Mouse (Mus musculus) testis, postnatal 14 days (tissue): Measurements from ENCODE around the gene Tmem219.
"Not testable (repeated sequence)": the region's sequence is repeated elsewhere in the genome, so short reads cannot be mapped to it uniquely, and the experiment has no call there.

Experiments used
- DNase-seq: peaks from one replicate; pipeline ENCODE4 v3.0.0; 2021; ENCODE audit warnings: low spot score

Gene Tmem219

DNA sequence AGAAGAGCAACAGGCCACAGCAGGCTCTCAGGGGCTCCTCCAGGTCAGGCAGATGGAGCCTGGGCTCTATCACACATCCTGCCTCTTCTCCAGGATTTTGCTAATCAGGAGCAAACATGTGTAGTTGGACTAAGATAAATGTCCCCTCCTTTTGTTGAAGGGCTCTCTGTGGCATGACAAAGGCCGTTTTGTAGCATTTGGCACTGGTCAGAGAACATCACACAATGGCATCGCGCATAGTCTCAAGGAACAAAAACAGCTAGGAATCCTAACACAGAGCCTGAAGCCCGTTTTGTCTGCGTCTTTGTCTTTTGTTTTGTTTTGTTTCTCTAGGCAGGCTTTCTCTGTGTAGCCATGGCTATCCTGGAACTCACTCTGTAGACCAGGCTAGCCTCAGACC, 1.3 kb upstream of the Tmem219 start:
- DNase-seq, result no peak

- DNase-seq, result no peak
Measured at GRCm38 (mm10) chr7:126921563-126921962, 1.2 kb downstream of the Tmem219 start.

- DNase-seq, result no peak
Measured at GRCm38 (mm10) chr7:126919973-126920372, 2.7 kb downstream of the Tmem219 start.

GRCm38 (mm10) chr7:126918356-126918755, 4.4 kb downstream of the Tmem219 start:
- not testable (repeated sequence) for DNase-seq

DNA sequence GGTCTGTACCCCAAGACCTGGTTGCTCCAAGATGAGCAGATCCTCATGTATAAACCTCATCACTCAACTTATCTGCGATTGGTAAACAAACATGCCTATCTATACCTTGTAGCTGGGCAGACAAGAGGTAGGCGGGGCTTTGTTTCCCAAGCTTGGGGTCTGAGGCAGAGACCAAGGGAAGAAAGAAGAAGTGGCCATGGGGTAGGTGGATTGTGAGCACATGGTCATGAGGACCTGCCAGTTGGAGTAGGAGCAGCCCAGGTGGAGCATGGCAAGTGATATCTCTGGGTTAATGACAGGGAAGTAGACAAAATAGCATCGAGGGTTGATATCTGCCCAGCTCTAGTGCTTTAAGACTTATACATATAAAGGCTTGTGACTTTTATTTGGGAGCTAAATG, 7.9 kb downstream of the Tmem219 start:
- no peak for DNase-seq

- no peak for DNase-seq
Measured at GRCm38 (mm10) chr7:126905590-126905989, 17.1 kb downstream of the Tmem219 start.

- DNase-seq, result not testable (repeated sequence)
Measured at GRCm38 (mm10) chr7:126899781-126900180, 22.9 kb downstream of the Tmem219 start.

GRCm38 (mm10) chr7:126898102-126898990, 24.4 kb downstream of the Tmem219 start:
- DNase-seq, result peak; percentile 94

DNA sequence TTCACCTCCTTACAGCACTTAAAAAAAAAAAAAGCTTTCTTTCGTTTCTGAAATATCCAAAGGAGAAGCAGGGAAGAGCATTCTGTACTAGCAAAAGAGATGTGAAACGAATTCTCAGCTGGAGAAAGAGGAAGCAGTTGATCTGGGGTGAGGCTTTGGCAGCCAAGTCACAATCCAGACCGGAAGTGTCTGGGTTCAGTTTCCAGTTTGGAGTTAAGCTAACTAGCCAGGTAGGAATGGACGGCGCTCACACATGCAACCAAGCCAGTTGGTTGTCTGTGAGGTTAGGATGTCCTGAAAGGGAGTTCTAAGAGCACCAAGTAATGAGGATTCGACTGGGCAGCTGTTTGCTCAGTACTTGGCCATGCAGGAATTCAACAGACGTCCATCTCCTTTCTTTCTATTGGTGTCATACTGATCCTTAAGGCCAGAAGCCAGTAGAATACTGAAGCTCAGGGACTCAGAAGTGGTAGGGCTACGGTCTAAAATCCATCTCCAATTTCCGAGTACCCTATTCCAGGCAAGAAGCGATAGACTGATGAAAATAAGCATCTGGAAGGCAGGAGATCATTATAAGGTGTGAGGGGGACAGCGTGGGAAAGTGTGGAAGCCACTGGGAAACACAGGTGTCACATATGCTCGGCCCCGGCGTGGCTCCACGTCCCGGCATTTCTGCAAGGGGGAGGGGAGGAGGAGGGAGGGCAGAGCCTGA, 25.2 kb downstream of the Tmem219 start:
- no peak for DNase-seq

DNA sequence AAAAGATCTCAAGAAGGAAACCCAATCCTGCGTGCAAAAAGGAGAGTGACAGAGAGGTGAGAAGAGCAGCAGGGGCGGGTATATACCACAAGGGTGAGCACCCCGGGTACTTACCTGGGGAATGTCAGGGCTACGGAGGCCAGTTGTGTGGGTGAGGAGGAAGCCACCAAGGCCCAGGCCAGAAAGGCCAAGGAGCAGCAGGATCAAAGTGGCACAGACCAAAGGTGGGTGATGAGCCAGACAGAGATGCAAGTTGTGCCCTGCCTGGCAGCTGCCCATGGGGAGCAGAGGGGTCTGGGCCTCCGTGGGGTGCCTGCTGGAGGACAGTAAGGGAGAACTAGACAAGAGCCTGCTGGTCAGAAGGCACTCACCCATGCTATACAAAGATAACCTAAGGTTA, 25.8 kb downstream of the Tmem219 start:
- DNase-seq, result no peak

GRCm38 (mm10) chr7:126888852-126889251, 33.9 kb downstream of the Tmem219 start:
- DNase-seq, result no peak

DNA sequence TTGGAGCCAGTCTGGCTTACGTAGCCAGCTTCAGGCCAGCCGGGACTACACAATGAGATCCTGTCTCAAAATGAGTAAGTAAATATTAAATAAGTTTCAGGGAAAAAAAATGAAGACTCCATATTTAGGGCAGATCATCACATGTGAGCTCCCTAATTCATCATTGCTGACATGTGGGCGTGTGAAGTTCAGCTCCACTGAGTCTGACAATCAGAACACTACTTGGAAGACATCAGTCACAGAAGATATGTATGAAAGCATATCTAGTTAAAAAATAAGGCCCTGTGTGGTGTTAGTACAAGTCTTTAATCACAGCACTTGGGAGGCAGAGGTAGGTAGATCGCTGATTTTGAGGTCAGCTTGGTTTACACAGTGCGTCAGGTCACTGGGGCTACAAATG, 35.4 kb downstream of the Tmem219 start:
- no peak for DNase-seq

GRCm38 (mm10) chr7:126884286-126885164, 38.2 kb downstream of the Tmem219 start, which contains the start of gene Taok2:
Taok2 (minus strand) TSS chr7:126884703.
- DNase-seq, result peak; percentile 98

DNA sequence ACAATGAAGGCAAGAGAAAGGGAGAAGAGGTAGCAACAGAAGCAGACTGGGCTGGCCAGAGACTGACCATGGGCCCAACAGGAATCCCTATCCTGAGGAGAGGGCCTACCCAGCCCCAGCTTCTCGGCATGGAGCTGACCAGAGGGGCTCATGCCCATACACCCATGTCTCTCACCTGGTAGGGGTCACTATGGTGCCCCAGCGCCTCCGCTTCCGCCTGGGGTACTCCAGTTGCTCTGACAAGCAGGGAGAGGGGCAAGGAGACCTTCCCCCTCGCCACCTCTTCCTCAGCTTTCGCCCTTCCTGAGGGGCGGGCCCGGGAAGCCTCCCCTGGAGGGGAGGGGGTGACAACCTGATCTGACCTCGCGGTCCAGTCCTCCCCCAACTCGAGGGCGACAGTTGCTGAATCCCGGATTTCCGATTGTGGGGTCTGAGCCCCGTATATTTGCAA, 39.0 kb downstream of the Tmem219 start:
- no peak for DNase-seq

DNA sequence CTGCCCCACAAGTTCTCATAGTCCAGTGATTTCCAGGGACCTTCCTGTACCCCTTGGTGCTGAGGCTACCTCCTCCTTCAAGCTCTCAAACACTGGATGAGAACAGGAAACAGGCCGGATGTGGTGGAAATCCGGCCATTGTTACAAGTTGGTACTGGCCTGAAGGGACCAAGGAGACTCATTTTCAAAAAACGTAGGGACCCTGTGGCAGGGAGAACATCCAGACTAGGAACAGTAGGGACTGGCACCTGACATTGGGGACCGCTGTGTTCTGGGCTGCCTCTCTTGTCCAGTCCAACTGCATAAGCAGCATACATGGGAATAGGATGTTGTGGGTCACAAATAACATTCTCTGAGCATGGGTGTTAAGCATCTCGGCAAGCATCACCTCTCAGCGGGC, 41.7 kb downstream of the Tmem219 start:
- DNase-seq, result no peak

DNA sequence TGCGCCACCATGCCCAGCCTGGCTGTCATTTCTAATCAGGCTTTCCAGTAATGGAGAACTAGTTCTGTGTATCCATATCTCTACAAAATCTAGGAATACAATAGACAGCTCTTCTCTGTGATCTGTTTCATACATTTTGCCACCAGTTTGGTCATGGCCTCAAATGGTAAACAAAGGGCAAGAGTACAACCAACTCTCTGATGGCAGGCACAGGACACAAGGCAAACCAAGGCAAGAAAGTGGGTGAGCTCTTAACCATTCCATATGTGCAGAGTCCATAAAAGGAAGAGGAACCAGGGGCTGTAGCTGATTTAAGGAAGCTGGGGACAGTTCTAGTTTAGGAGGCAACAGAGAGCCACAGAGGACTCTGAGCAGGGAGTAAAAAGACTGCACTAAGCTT, 45.5 kb downstream of the Tmem219 start:
- no peak for DNase-seq

DNA sequence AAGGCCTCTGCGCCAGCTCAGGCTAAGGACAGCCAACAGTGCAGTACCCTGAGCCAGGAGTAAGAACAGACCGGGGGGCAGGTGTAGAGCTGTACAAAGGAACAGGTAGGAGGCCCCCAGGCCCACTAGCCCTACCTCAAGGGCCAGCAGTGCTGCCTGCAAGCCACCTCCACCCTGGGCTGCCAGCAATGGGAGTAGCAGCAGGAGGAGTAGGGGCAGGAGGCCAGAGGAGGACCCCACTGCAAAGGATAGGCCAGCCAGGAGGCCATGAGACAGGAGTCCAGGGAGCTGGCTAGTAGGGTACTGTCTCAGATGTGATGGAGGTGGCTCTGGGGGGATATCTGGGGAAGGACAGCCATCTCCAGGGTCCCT, 52.2 kb downstream of the Tmem219 start:
- no peak for DNase-seq

DNA sequence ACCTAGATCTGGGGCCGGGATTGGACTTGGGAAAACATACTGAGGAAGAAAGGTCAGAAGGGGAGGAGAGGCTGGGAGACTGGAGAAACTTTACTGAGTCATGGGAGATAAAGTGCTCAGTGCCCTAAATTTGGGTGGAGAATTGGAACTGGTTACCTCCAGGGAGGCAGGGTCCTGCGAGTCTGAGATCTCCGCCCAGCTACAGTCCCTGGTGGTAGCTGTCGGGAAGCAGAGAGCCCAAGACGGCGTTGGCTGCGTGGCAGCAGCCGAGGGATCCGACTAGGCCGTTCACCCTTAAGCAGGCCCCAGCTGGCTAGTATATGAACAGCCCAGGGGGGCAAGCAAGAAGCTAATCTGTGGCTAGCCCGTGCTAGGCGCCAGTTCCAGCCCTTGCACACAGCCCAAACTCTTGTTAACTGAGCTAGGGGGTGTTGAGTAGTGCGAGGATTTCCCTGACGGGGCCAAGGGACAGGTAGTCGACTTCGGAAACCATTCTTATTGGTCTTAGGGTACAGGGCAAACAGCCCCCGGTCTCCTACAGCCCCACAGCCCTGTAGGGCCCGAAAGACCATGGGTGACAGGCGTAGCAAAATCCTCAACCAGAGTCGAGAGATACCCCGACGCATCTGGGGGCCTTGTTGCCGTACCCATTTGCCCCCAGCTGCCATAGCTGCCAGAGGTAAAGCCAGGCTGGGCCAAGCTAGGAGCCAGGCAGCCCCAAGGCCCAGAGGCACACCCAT, 52.8 kb downstream of the Tmem219 start:
- no peak for DNase-seq

GRCm38 (mm10) chr7:126868003-126868402, 54.7 kb downstream of the Tmem219 start:
- DNase-seq, result no peak

DNA sequence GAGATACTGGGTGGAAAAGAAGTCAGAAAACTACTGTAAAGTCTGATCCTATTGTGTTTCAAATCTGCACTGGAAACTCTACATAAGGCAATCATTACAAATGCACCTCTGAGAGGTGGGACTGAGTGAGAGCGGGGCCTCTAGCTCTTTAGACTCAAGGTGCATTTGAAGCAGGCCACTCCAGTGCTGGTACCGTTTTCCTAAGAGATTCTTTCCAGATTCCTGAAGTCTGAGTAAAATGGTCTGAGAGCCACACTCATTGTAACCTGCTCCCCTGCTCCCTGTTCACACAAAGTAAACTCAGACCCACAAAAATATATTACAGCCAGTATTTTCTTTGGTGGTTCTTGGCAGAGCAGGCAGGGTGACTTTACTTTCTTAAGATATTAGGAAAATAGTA, 55.2 kb downstream of the Tmem219 start:
- no peak for DNase-seq

GRCm38 (mm10) chr7:126863791-126864190, 58.9 kb downstream of the Tmem219 start:
- no peak for DNase-seq
